Mouse (Mus musculus) neural tube, embryonic 12.5 days (tissue): ENCODE measurements at regions not wholly inside any gene's neighbourhood (a gene's known extent, or its start where the extent isn't known, plus 50 kb on each side); places are given as distances from the start of the nearest gene placed in this dataset.
A peak's percentile ranks its signal among the peaks of the same experiment; 100 is the strongest.

Experiments
- ATAC-seq: fragments of 200-750 bp; cut with Nextera tagmentation; 2 replicates; pipeline ENCODE4 v1.8.0; 2017; ENCODE audit warnings: low read depth, mild to moderate bottlenecking, moderate TSS enrichment, moderate library complexity; ENCODE audit not compliant: low FRiP score
- H3K27ac ChIP-seq: fragments of 300-500 bp; sonication (generic); 2 replicates; pipeline ENCODE4 v1.5.1; 2016
- H3K27me3 ChIP-seq: fragments of 300-500 bp; sonication (generic); replicated peaks from 2 replicates; pipeline ENCODE4 v1.6.1; 2016; ENCODE audit warnings: mild to moderate bottlenecking
- H3K36me3 ChIP-seq: fragments of 300-500 bp; sonication (generic); 2 replicates; pipeline ENCODE4 v1.6.1; 2016; ENCODE audit warnings: mild to moderate bottlenecking
- H3K4me1 ChIP-seq: fragments of 300-500 bp; sonication (generic); 2 replicates; pipeline ENCODE4 v1.6.1; 2016
- H3K4me2 ChIP-seq: fragments of 300-500 bp; sonication (generic); replicated peaks from 2 replicates; pipeline ENCODE4 v1.6.1; 2016; ENCODE audit warnings: mild to moderate bottlenecking
- H3K4me3 ChIP-seq: fragments of 300-500 bp; sonication (generic); 2 replicates; pipeline ENCODE4 v1.5.1; 2016
- H3K9ac ChIP-seq: fragments of 300-500 bp; sonication (generic); 2 replicates; pipeline ENCODE4 v1.6.1; 2016; ENCODE audit warnings: mild to moderate bottlenecking
- H3K9me3 ChIP-seq: fragments of 300-500 bp; sonication (generic); 2 replicates; pipeline ENCODE4 v1.6.1; 2016; ENCODE audit warnings: mild to moderate bottlenecking
- WGBS: fragments of 180-500 bp; shearing (Covaris S2); methylation state at CpG from one replicate; pipeline ENCODE4 v1.1.7; 2016; 5-methylcytosine and 5-hydroxymethylcytosine counted together

DNA sequence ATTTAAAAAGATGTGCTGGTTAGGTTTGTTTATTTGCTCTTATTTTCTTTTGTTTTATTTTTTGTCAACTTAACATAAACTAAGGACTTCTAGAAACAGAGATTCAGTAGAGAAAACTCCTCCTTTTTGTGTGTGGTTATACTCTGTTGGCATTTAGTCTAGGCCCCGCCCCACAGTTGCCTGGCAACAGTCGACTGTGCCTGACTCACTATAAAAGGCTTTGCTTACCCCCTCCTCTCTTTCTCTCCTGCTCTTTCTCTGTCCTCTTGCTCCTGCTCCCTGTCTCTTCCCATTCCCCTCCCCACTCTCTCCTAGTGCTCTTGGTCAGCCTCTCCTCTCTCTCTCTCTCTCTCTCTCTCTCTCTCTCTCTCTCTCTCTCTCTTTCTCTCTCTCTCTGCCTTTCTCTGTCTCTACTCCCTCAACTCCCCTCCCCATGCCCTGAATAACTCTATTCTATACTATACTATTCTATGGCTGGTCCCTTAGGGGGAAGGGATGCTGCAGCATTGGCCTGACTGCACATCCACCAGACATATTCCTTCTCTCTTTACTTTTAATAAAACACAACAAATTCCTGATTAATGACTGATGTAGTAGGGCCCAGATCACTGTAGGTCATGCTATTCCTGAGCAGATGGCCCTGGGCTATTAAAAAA, 76.6 kb upstream of the Fscb start:
- no peak overlapping the region for H3K4me2 ChIP-seq
- no peak overlapping the region for H3K27ac ChIP-seq
- WGBS: 13% methylated on average over 2 of the region's 2 CpGs
- H3K9me3 ChIP-seq: no peaks in the 10 kb centered on the region
- no peak overlapping the region for H3K4me3 ChIP-seq
- no peaks in the 10 kb centered on the region for H3K4me1 ChIP-seq
- peak; percentile 92 for ATAC-seq
- no peak overlapping the region for H3K9ac ChIP-seq
- H3K27me3 ChIP-seq: no peaks in the 10 kb centered on the region
- no peaks in the 10 kb centered on the region for H3K36me3 ChIP-seq

DNA sequence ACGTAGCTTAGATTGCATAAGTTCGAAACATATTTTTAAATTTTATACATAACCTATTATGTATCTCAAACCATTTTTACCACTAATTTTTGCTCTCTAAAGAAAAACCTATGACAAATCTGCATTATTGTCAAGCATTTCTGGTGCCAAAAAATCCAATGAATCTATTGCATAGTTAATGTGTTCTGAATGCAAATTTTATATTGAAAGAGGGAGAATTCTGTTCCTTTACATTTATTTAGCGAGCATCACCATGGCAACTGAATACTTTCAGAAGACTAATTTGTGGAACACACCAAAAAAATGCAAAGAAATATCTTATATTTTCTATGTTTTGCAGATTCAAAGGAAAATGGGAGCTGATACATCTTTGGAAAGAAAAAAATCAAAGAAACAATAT, 66.6 kb upstream of the Fscb start:
- H3K4me1 ChIP-seq: no peaks in the 10 kb centered on the region
- no peak overlapping the region for H3K4me2 ChIP-seq
- no peaks in the 10 kb centered on the region for H3K27me3 ChIP-seq
- WGBS: 86% methylated on average over 3 of the region's 3 CpGs
- H3K9ac ChIP-seq: no peak overlapping the region
- H3K27ac ChIP-seq: no peak overlapping the region
- H3K36me3 ChIP-seq: no peaks in the 10 kb centered on the region
- no peak for ATAC-seq
- H3K9me3 ChIP-seq: no peaks in the 10 kb centered on the region
- H3K4me3 ChIP-seq: no peak overlapping the region
